Mouse (Mus musculus): Measurements from ENCODE around the gene C1qtnf7.

DNA sequence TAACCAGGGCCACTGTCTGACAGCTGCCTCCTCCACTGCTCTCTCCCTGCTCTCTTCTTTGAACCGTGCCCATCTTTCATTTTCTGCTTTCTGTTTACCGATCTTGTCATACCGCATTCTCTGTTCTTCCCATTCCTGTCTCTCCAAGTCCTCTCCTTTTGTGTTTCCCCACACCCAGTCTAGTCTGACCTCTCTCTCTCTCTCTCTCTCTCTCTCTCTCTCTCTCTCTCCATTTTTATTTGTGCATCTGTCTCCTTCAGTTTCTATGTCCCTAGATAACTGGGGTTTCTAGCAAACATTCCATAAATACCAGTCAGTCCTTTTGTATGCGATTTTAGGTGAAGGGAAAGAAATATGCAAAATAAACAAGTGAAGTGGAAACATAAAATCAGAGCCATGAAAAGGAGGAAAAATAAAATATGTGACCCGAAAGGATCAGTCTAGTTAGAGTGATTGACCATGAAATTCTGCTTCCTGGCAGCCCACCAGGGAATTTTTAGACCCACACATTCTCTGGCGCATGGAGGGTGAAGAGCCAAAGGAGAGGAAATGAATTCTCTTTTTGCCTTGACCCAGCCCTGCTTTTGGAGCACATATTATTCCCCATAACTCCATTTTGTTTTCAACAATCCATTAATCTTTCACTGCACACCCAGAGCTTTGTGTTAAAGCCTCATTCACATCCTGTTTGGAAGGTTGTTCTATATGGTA lies 11.7 kb downstream of the C1qtnf7 start:
- TF ChIP-seq CTCF (IDR thresholded peaks at IDR 0.05; ENCODE audit: borderline replicate concordance, insufficient read depth, low read length) (no peak), POLR2A (IDR thresholded peaks at IDR 0.05; ENCODE audit: low read depth, low read length) (no peak)

Data from embryonic fibroblast, embryonic 13.5 days (primary cell).